Comparison of ENCODE assay signal across 23 mouse cellular contexts in the genomic region with DNA sequence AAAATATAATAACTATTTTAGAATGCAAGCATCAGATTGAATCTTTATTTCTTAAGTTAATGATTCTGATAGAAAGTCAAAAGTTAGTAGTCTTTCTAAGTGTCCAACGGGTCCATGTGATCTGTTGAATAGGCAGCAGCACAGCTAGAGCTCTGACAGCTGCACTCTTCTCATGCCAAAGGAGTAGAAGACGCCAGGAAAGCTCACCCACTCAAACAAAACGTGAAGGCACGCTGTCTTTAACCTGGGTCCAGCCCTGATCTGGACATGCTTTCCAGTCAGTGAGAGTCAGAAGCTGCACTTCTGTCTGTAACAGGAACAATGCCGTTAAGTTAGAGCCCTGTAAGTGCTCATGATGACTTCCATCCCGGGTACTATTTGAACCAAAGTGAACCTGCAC. TPM values are rescaled to one million over a fixed set of nuclear protein-coding genes. Genes with fewer than 3 reads are reported as not detected.
"Had no signal": no experiment of that assay in that cellular context is flagged by ENCODE, and none has a peak within 500 bp of the region (broad histone marks: within the 10 kb centered on the region; RNA-seq: fewer than 3 reads in every experiment).

No protein-coding gene starts in this region.

- H3K27ac ChIP-seq: lung, embryonic 15.5 days; macrophage; midbrain, embryonic 13.5 days; midbrain, embryonic 15.5 days; neural tube, embryonic 13.5 days; neural tube, embryonic 15.5 days; stomach, embryonic 15.5 days; stomach, postnatal 0 days had no signal

- H3K4me2 ChIP-seq: lung, embryonic 15.5 days; midbrain, embryonic 11.5 days; midbrain, embryonic 13.5 days; midbrain, embryonic 15.5 days; neural tube, embryonic 13.5 days; neural tube, embryonic 15.5 days; stomach, embryonic 15.5 days had no signal

- ATAC-seq: liver, postnatal 0 days; lung, postnatal 0 days; midbrain, embryonic 13.5 days; midbrain, embryonic 15.5 days had no signal

- H3K36me3 ChIP-seq: lung, embryonic 15.5 days; midbrain, embryonic 13.5 days; midbrain, embryonic 15.5 days; neural tube, embryonic 13.5 days; neural tube, embryonic 15.5 days; stomach, embryonic 15.5 days had no signal

- H3K9ac ChIP-seq: liver, postnatal 0 days; lung, embryonic 15.5 days; midbrain, embryonic 13.5 days; midbrain, embryonic 15.5 days; neural tube, embryonic 13.5 days; neural tube, embryonic 15.5 days; stomach, embryonic 15.5 days had no signal

- DNase-seq: liver, postnatal 0 days; lung, adult 2 months; lung, postnatal 14 days; lung, postnatal 36 days; retina, postnatal 1 day; right cerebral cortex, adult 18-20 months; right cerebral cortex, postnatal 25 days; thymus, adult 2 months; thymus, postnatal 25 days; thymus, postnatal 4 days had no signal

- H3K27me3 ChIP-seq: lung, embryonic 15.5 days; megakaryocyte, embryonic 14.5 days; midbrain, embryonic 13.5 days; midbrain, embryonic 15.5 days; neural tube, embryonic 13.5 days; neural tube, embryonic 15.5 days; stomach, embryonic 15.5 days had no signal

- H3K4me1 ChIP-seq: lung, embryonic 15.5 days; megakaryocyte, embryonic 14.5 days; midbrain, embryonic 13.5 days; midbrain, embryonic 15.5 days; neural tube, embryonic 13.5 days; neural tube, embryonic 15.5 days; stomach, embryonic 15.5 days had no signal

- H3K4me3 ChIP-seq: lung, embryonic 15.5 days; megakaryocyte, embryonic 14.5 days; midbrain, embryonic 13.5 days; midbrain, embryonic 15.5 days; neural tube, embryonic 13.5 days; neural tube, embryonic 15.5 days; stomach, embryonic 15.5 days had no signal

- H3K9me3 ChIP-seq: lung, embryonic 15.5 days; midbrain, embryonic 13.5 days; midbrain, embryonic 15.5 days; neural tube, embryonic 13.5 days; neural tube, embryonic 15.5 days; stomach, embryonic 15.5 days had no signal

RNA-seq across cellular contexts. Expression of a gene that starts 56.3 kb away (rescaled TPM):
- total RNA-seq: megakaryocyte progenitor cell, adult 5-6 weeks; monocyte, adult 5-6 weeks had no signal
- polyA plus RNA-seq: macrophage had no signal
